Mouse (Mus musculus): ENCODE data around the gene 6030498E09Rik. TPM values are rescaled to one million over a fixed set of nuclear protein-coding genes. Genes with fewer than 3 reads are reported as not detected.

6030498E09Rik gene
- polyA plus RNA-seq, 1 experiment from 2014 or later: not detected

- H3K4me2 ChIP-seq (ENCODE audit: low read length): no peak overlapping the region
- no peak overlapping the region for H3K27ac ChIP-seq (ENCODE audit: low read depth, low read length)
- no peaks in the 10 kb centered on the region for H3K36me3 ChIP-seq (ENCODE audit: control insufficient read depth, insufficient read depth, low read length)
- H3K4me1 ChIP-seq (ENCODE audit: control insufficient read depth, insufficient read depth, low read depth, low read length): no peaks in the 10 kb centered on the region
- ATAC-seq: no peak
- H3K9me3 ChIP-seq (ENCODE audit: control insufficient read depth, low read length): no peaks in the 10 kb centered on the region
- H3K4me3 ChIP-seq (ENCODE audit: low read length): no peak overlapping the region
- 76% methylated on average over 3 of the region's 3 CpGs for WGBS
- H3K9ac ChIP-seq (ENCODE audit: low read depth, low read length): no peak overlapping the region
- no peaks in the 10 kb centered on the region for H3K27me3 ChIP-seq (replicated peaks; ENCODE audit: control insufficient read depth, insufficient read depth, low read length)
These were observed 44.4 kb downstream of the 6030498E09Rik start for GRCm38 (mm10) chrX:38816841-38817240.

- H3K36me3 ChIP-seq (ENCODE audit: control insufficient read depth, insufficient read depth, low read length): no peaks in the 10 kb centered on the region
- 67% methylated on average over 1 of the region's 1 CpGs for WGBS
- no peaks in the 10 kb centered on the region for H3K4me1 ChIP-seq (ENCODE audit: control insufficient read depth, insufficient read depth, low read depth, low read length)
- H3K27ac ChIP-seq (ENCODE audit: low read depth, low read length): no peak overlapping the region
- H3K9me3 ChIP-seq (ENCODE audit: control insufficient read depth, low read length): no peaks in the 10 kb centered on the region
- H3K9ac ChIP-seq (ENCODE audit: low read depth, low read length): no peak overlapping the region
- no peak overlapping the region for H3K4me3 ChIP-seq (ENCODE audit: low read length)
- no peak for ATAC-seq
- H3K4me2 ChIP-seq (ENCODE audit: low read length): no peak overlapping the region
- H3K27me3 ChIP-seq (replicated peaks; ENCODE audit: control insufficient read depth, insufficient read depth, low read length): no peaks in the 10 kb centered on the region
These were observed 186.1 kb downstream of the 6030498E09Rik start for GRCm38 (mm10) chrX:38958571-38958970.

- Histone ChIP-seq H3K9me3 (ENCODE audit: control insufficient read depth, low read length) (no peaks in the 10 kb centered on the region), H3K4me3 (ENCODE audit: low read length) (no peak overlapping the region), H3K27me3 (replicated peaks; ENCODE audit: control insufficient read depth, insufficient read depth, low read length) (no peaks in the 10 kb centered on the region), H3K9ac (ENCODE audit: low read depth, low read length) (no peak overlapping the region), H3K4me2 (ENCODE audit: low read length) (no peak overlapping the region), H3K36me3 (ENCODE audit: control insufficient read depth, insufficient read depth, low read length) (no peaks in the 10 kb centered on the region), H3K4me1 (ENCODE audit: control insufficient read depth, insufficient read depth, low read depth, low read length) (no peaks in the 10 kb centered on the region), H3K27ac (ENCODE audit: low read depth, low read length) (no peak overlapping the region)
- no peak for ATAC-seq
- 91% methylated on average over 5 of the region's 5 CpGs for WGBS
These were observed 223.8 kb downstream of the 6030498E09Rik start for GRCm38 (mm10) chrX:38996265-38996664.

Small RNA genes lying within 50 kb of the gene (microRNA-seq; reads per million reads assigned to microRNA genes)
- gene Gm25642: not detected

Other genes with a start within 250 kb of the 6030498E09Rik start
- gene Cul4b, start 196.5 kb upstream of the 6030498E09Rik start, polyA plus RNA-seq (2015; fragmentation: Nextera tagmentation; extraction: Ambion mirVana): 15.1 and 18.3 TPM in 2 replicates
- 173 and 181 TPM in 2 replicates for gene Mcts1, start 172.1 kb upstream of the 6030498E09Rik start, polyA plus RNA-seq (2015; fragmentation: Nextera tagmentation; extraction: Ambion mirVana)
- gene C1galt1c1, start 137.6 kb upstream of the 6030498E09Rik start, polyA plus RNA-seq (2015; fragmentation: Nextera tagmentation; extraction: Ambion mirVana): 32.2 and 35.3 TPM in 2 replicates

Measured in hindbrain, embryonic 16.5 days (tissue).